Mouse (Mus musculus) kidney, adult 11 months (tissue): ENCODE measurements around the gene Matn1.

ENCODE experiments used
- DNase-seq: peaks from one replicate; pipeline ENCODE4 v3.0.0; 2022

Gene Matn1

DNA sequence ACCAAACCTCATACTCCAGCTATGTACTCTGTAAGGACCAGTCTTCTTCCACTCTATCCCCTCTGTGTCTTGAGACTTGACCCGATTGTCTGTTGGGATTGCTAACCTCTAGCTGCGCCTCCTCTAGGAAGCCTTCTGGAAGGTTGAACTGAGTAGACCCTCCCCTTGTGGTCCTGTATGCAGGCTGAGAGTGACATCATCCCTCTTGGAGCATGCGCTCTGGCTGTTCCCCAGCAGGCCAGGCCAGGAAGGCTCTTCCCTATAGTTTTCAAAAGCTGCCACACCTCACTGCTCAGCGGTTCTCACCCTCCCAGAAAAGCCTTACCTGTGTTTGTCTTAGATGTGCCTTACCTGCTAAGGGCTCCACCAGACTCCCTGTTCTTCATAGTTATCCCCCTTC is 42.9 kb downstream of the Matn1 start:
- DNase-seq, result no peak

- no peak for DNase-seq
Measured at GRCm38 (mm10) chr4:130988219-130988839, 44.1 kb downstream of the Matn1 start.

- no peak for DNase-seq
Measured at GRCm38 (mm10) chr4:130989146-130989545, 45.0 kb downstream of the Matn1 start.

DNA sequence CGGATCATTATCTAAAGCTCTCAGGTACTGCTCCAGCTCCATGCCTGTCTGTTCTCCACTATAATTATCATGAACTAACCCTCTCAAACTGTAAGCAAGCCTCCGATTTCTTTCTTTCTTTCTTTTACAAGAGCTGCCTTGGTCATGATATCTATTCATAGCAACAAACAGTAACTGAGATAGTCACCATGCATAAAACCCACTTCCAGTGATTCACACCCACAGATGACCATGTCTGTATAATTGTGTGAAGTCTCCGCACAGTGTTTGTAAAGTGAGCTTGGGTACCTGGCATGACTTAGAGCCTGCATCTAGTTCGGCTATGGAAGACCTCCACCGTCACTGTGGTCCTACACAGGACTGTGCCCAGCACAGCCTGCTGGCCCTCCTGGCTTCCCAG is 46.8 kb downstream of the Matn1 start:
- no peak for DNase-seq

DNA sequence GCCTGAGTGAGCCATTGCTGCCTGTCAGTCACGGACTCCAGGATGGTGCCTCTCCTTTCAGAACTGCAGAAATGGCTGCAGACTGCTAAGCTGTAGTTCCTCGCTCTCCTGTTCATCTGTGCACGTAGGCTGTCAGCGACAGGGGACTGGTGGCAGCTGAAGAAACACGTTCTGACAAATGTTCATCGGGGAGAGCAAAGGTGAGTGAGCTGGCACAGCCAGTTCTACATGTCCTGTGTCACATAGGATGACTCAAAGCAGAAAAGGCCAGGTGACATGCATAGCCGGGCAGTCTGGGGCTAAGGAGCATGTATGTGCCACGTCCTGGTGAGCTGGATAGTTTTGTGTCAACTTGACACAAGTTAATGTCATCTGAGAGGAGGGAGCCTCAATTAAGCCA is 50.4 kb downstream of the Matn1 start:
- DNase-seq, result no peak

DNA sequence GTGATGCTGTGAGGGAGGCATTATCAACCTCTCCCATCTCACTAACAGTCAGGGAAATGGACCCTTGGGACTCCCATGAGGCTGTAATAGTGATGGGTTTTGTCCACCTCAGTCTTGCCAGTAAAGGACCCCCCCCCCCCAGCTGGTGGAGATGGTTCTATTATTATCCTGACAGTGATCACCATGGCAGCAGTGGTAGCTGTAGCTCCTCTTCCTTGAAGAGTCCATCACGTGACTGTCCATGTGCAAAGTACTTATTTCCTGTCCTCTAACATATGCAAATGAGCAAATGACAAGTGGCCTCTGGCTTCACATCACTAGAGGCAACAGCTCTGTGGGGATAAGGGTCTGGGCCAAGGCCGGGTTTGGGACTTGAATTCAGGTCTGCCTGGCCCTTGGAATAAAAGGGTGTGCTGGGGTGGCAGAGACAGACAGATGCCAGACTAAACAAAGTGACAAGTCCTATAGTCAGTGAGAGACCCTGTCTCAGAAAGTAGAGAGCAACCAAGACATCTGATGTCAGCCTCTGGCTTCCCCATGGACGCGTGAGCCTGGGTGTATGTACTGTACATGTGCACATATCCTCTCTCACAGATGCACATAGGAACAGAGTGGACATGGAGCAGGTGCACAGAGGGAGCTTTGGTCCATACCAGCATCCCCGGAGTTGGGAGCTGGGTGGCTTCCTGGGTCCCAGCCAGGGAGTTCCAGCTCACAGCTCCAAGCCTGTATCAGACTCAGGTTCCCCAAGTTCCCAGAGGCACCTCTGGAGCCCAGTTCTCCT is 55.8 kb downstream of the Matn1 start:
- DNase-seq, result no peak

DNA sequence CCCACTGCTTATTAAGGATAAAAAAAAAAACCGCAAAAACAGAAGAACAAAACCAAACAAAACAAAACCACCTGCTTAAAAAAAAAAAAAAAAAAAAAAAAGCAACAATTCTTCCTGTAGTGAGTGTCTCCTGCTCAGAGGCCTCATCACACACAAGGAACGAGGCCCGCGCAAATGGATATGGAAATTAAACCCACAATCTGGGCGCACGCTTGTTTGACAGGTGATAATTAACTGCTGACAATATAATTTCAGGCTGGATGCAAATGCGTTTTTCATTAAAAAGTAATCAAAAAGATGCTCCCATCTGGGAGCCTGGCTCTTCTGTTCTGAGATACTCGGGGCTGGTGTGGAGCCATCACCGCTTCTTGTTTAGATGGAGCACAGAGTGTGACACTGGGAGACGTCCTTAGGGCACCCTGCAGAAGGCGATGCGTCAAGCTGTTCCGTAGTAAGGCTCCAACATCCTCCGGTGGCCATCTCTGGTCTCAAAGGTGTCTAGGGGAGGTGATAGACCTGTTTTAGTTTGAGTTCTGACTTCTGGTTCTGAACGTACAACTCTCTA is 56.5 kb downstream of the Matn1 start:
- no peak for DNase-seq
